Mouse (Mus musculus) natural killer cell, adult 2 months (primary cell): Measurements from ENCODE around the gene Ccdc6.

Source experiments
- DNase-seq, 2 experiments: peaks; one replicate each; pipeline ENCODE4 v3.0.0; 2022; ENCODE audit warnings: low spot score in 2 of 2

The Ccdc6 gene

DNA sequence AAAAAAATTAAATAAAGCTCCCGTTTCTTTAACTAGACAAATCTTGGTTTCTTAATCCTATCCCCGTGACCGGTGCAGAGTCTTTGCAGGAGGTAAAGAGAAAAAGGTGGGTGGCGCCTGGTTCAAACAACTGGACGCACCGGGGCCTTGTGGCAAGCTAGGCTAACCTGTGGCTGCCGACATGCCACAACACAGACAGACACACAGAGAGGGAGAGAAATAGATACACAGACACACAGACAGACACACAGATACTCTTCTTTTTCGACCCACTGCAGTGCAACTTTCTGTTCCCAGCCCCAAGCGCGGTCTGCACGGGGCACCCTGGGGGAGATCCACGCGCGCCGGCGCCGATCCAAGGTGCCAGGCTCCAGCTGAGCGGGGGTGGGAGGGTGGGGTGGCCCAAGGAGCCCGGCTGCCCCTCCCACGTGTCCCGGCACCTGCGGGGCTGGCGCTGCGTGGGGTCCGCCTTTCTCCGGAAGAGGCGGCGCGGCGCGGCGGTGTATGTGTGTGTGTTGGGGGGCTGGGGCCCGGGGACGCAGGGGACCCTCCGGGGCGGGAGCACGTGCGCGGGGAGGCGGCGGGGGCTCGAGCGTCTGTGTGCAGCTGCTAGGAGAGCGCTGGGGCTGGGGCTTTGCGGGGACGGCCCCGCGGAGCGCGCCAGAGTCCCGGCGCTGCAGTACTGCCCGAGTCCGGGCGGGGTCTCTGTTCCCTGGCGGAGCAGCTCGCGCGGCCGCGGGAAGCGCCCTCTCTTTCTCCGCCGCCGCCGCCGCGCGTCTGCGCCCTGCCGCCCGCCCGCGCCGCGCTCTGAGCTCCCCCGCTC lies at the start of gene Ccdc6:
TSS of gene Ccdc6 (plus strand) at position 756 of the 823 bp plus-strand sequence.
- DNase-seq = peak; percentile 66 to 81

GRCm38 (mm10) chr10:70049771-70050170 lies 47.1 kb upstream of the Ccdc6 start:
- no peak for DNase-seq

DNA sequence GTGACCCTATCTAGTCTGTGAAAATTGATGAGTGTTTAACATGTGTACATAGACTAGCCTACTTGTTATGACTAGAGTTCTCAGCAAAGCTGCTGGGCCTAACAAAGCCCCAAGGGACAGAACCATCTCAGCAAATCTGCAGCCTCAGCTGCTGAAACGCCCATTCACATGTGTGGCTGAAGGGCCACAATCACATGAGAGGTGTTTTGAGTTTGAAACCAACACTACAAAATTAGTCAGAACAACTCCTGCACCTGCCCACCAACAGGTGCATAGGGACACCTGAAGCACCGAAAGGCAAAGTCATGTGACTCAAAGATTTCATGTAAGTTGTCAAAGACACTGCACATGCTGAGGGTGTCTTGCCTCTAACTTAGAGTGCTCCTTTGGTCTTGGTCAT lies 41.6 kb upstream of the Ccdc6 start:
- no peak for DNase-seq

DNA sequence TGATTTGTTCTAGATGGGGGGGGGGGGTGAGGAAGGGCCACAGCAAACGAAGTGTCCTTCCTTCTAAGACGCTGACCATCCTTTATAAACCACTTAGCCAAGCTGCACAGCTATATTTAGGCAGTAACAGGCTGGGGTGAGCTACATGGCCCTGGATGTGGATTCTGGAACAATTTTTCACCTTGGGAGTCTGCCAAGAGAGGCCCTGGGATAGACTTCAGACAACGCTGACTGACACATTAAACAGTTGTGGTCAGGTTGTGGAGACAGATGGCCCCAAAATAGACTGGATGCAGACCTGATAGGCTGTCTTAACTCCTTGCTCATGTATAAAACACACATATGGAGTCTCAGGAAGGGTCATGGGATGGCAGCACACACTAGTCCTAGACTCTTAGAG lies 39.9 kb upstream of the Ccdc6 start:
- no peak for DNase-seq

GRCm38 (mm10) chr10:70060021-70060688 lies 36.8 kb upstream of the Ccdc6 start:
- DNase-seq = no peak

DNA sequence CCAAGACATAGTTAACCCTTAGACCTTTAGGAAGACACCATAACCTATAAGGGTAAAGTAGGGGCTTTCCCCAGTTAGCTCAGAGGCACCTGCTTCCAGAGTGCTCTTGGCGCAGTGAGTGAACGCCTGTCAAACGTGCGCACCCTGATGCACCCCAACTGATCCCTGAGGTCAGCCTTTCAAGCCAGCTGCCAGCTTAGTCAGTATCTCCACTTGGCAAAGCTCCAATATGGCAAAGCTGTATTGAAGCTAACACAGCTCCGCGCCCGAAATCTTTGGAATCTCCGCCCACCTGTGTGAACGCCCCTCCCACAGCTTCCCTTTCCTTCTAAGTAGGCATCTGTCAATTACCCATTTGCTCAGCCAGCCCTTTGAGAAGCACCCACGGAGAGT lies 36.2 kb upstream of the Ccdc6 start:
- DNase-seq = no peak

DNA sequence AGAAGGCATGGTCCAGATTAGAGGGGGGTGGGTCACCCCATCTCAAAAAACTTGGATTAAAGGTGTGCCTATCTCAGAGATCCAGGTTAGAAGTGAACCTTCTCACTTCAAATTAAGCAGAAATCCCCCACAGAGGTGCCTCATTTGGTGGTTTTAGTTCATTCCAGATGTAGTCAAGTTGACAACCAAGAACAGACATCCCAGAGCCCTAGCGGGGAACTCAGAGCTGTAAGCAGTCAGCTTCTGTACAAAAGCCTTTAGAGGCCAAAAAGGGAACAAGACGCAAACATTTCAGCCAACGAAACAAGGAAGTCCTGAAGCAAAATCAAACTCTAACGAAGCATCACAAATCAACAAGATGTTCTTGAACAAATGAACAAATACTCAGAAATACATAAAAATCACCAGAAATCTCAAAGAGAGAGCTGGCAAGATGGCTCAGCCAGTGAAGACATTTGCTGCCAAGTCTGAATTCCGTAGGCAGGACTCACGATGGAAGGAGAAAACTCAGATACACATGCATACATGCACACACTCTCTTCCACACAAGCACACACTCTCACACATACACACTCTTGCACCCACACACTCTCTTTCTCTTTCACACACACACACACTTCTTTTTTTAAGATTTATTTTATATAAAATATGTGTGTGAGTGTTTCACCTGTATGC lies 32.9 kb upstream of the Ccdc6 start:
- peak in 1 of 2 experiments; percentile 22 for DNase-seq

DNA sequence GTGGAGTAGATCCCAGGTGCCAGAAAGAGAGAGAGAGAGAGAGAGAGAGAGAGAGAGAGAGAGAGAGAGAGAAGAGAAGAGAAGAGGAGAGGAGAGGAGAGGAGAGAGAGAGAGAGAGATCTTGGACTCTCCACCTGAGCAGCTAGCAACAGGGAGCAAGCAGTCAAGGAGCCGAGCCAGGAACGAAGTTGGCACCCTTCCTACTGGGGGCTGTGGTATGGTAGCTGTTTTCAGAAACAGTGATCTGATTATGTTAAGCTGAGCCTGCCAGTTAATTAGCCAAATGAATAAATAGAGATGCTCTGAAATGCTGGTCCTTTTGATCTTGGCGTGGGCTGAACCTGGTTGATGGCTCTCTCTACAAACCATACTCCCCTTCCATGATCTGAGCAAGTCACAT lies 31.7 kb upstream of the Ccdc6 start:
- DNase-seq = no peak

- DNase-seq = no peak
These were observed 30.3 kb upstream of the Ccdc6 start for GRCm38 (mm10) chr10:70066497-70067168.

DNA sequence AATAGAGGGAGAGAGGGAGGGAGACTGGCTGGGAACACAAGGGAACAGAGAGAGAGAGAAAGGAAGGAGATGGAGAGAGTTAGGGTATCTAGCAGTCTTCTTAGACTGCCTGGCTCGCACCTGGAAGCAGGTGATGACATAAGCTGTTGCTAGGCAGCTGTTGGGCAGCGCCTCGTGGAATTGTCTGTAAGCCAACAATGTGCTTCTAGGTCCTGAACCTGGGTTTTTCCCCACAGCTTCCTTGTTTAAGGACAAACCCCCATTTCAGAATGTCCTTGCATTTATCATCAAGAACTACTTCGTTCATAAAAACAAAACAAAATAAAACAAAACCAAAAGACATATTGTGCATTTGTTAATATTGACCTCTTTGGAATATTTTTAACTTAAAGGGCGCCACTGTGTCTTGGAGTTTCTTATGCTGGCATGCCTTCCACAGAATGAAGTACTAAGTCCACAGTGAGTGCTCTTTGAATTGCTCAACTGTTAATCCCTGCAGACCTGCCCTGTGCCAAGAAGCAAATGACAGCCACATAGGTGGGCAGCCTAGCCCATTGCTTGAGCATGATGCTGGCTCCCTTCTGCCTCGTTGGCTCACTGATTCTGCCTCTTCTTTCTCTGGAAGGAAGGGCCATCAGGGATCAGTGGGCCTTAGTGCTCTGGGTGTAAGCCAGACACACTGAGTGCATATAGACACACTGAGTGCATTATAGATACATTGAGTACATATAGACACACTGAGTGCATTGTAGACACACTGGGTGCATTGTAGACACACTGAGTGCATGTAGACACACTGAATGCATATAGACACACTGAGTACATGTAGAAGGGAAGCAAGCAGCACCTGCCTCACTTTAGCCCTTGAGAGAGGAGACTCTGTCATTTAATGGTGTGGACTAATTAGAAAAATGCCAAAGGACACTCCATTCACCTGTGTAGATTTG lies 29.5 kb upstream of the Ccdc6 start:
- DNase-seq = no peak

DNA sequence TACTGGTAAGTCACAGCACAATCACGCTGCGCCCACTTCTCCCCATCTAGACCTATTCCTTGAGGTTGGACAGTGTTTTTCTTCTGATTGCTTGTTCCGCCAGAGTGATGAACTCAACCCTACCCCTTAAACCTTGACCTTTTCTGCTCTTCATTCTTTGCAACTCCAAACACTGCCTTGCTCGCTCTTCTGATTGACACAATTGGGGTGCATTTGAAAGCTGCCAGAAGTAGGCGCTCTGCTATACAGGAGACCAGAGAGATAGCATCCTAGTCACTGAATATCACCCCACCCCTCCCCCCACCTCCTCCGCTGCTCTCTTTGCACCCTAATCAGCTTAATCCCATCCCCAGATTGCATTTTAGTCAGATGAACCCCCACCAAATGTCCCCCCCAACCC lies 27.6 kb upstream of the Ccdc6 start:
- DNase-seq = no peak

DNA sequence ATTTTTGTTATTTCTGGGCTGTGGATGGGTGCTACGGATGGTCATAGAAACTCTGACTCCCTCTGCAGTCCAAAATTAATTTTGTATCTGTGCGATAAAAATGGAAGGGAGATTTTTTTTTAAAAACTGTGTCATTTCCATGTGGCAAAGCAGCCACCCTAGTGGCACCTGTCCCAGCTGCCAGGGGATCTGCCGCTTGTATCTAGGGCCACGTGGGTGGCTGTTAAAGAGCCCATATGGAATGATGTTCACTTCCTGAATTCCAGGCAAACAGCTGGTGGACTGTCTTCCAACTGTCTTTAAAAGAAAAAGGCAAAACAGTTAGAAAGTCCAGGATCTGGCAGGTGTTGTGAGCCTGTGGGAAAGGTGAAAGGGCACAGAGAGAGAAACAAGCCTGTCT lies 25.6 kb upstream of the Ccdc6 start:
- no peak for DNase-seq

DNA sequence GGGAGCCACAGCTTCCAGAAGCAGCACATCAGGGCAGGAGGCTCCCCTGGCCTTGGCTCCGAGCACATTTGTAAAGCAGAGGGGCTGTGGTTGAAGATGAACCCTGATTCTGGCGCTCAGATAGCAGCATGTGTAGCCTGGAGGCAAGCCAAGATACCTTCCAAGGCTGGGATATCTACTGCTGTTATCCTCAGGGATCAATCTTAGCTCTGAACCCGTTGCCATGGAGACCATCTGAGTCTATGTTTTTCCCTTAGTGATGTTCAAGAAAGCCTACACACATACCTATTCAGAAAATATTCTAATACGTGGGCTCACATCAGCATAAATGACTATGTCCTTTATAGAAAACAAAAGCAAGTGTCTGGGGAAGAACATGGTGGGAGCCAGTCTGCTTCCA lies 19.5 kb upstream of the Ccdc6 start:
- no peak for DNase-seq

- DNase-seq = no peak
These were observed 16.0 kb upstream of the Ccdc6 start for GRCm38 (mm10) chr10:70080908-70081307.

GRCm38 (mm10) chr10:70081564-70082175 lies 15.3 kb upstream of the Ccdc6 start:
- no peak for DNase-seq

GRCm38 (mm10) chr10:70083241-70083640 lies 13.7 kb upstream of the Ccdc6 start:
- no peak for DNase-seq

DNA sequence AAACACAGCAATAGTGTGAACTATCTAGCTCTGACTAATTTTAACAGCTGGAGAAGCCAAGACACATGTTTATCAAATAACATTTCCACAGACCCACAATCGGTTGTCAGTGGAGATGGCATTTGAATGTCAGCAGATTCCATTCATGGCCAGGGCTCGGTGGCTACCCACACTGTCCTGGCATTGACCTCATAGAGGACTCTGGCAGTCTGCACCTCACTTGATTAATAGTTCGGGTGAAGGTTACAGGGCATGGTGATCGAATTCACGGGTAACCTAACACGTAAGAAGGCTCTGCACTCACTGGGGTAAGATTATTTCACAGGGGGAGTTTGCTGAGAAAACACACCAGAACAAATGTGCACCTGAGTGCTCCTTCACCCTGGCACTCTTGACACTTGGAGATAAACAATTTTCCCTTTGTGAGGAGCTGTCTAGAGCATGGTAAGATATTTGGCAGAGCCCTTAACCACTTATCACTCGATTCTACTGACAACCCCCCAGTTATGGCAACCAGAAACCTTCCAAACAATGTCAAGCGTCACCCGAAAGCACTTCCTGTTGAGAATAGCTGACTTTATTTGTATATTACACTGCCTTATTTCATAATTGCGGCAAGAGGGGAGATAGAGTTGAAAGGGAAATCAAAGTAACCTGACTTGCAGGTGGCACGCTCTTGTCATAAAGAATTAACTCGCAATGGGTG lies 11.5 kb upstream of the Ccdc6 start:
- DNase-seq = no peak

DNA sequence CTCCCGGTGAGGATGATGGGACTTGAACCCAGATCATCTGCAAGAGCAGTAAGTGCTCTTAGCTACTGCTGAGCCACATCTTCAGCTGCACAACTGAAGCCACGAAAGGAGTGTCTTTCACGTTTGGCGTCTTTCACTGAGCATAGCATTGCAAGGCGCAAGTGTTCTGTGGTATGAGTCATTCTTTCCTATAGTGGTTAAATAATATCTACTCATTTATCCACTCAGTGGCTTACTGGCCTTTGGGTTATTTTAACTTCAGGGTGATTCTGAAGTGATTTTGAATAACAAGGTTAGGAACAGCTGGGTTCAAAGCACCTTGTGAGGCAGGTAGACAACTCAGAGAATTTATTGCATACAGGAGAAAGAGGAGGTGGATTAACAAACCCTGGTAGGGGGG lies 8.1 kb upstream of the Ccdc6 start:
- no peak for DNase-seq

DNA sequence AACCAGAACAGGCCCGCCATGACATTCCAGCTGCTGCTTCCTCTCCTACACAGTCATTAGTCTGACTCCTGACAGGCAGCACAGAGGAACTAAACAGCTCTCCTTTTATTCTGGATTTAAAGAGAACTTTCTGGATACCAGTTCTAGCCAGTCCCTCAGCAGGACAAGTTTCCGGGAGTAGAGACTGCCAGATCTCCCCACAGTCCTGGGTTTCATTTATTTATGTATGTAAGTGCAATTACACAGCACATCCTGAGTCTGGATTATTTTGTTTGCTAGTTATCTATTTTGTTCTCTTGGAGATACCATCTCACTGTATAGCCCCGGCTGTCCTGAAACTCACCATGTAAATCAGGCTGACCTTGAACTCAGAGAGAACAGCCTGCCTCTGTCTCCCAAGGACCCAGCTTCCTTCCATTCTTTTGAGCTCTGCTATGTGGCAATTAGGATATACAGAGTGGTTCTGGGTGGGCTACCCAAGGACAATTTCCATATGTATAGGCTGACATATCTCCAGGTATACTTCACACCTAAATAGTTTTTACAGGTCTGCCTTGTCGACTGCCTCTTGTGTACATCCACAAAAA lies 5.0 kb upstream of the Ccdc6 start:
- DNase-seq = no peak

DNA sequence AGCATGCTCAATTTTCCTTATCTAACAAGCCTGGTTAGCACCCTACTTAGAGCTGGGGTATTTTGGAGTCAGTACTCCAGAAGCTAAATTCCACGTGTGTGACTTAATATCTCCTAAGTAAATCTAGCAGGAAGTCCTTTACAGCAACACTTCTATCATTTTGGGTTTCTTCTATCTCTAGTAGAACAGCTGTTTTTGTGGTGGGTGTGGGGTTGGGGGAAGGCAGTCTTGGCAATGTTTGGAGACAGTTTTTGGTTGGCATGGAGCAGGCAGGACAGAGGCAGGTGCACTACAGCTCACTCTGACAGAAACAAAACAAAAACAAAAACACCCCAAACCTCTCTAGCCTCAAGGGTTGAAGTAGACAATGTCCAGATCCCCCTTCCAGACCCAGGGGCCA lies 3.1 kb upstream of the Ccdc6 start:
- no peak for DNase-seq
